Mouse (Mus musculus) midbrain, embryonic 13.5 days (tissue): ENCODE measurements around the gene Rps18. TPM values are rescaled to one million over a fixed set of nuclear protein-coding genes. Genes with fewer than 3 reads are reported as not detected.
A peak's percentile ranks its signal among the peaks of the same experiment; 100 is the strongest.

Experiments
- ATAC-seq: fragments of 200-750 bp; cut with Nextera tagmentation; 2 replicates; pipeline ENCODE4 v1.8.0; 2017; ENCODE audit warnings: mild to moderate bottlenecking, moderate TSS enrichment, moderate library complexity
- H3K27ac ChIP-seq: fragments of 300-500 bp; sonication (generic); 2 replicates; pipeline ENCODE4 v1.5.1; 2015; ENCODE audit warnings: inconsistent platforms, mild to moderate bottlenecking, moderate library complexity
- H3K27me3 ChIP-seq: fragments of 300-500 bp; sonication (generic); 2 replicates; pipeline ENCODE4 v1.6.1; 2015; ENCODE audit warnings: mild to moderate bottlenecking, inconsistent platforms
- H3K36me3 ChIP-seq: fragments of 300-500 bp; sonication (generic); 2 replicates; pipeline ENCODE4 v1.6.1; 2015; ENCODE audit warnings: mild to moderate bottlenecking, inconsistent platforms
- H3K4me1 ChIP-seq: fragments of 300-500 bp; sonication (generic); replicated peaks from 2 replicates; pipeline ENCODE4 v1.6.1; 2015; ENCODE audit warnings: inconsistent platforms
- H3K4me2 ChIP-seq: fragments of 300-500 bp; sonication (generic); replicated peaks from 2 replicates; pipeline ENCODE4 v1.6.1; 2015; ENCODE audit warnings: moderate library complexity, mild to moderate bottlenecking, inconsistent platforms
- H3K4me3 ChIP-seq: fragments of 300-500 bp; sonication (generic); replicated peaks from 2 replicates; pipeline ENCODE4 v1.5.1; 2015; ENCODE audit warnings: mild to moderate bottlenecking, inconsistent platforms
- H3K9ac ChIP-seq: fragments of 300-500 bp; sonication (generic); replicated peaks from 2 replicates; pipeline ENCODE4 v1.6.1; 2015; ENCODE audit warnings: mild to moderate bottlenecking, inconsistent platforms
- H3K9me3 ChIP-seq: fragments of 300-500 bp; sonication (generic); 2 replicates; pipeline ENCODE4 v1.6.1; 2016; ENCODE audit warnings: mild to moderate bottlenecking, inconsistent platforms
- WGBS: fragments of 180-500 bp; shearing (Covaris S2); methylation state at CpG from one replicate; pipeline ENCODE4 v1.1.7; 2015; 5-methylcytosine and 5-hydroxymethylcytosine counted together
- polyA plus RNA-seq: library from polyadenylated mRNA; unstranded; fragments of >200 nt; fragmentation: Nextera tagmentation; extraction: Ambion mirVana; gene quantifications from 2 replicates; pipeline ENCODE4 v1.2.1, GENCODE M21; 2015

Rps18 gene
- polyA plus RNA-seq, 1 experiment from 2014 or later = 949 TPM

- WGBS = 86% methylated on average over 11 of the region's 11 CpGs
- peaks cover 60% of the 10 kb centered on the region for H3K36me3 ChIP-seq
- peaks cover 26% of the 10 kb centered on the region for H3K4me1 ChIP-seq
- H3K4me3 ChIP-seq = peak overlapping the region; percentile 88; the same call in 1 of the 2 replicates
- peak overlapping the region; percentile 99 for H3K4me2 ChIP-seq
- H3K27me3 ChIP-seq = no peaks in the 10 kb centered on the region
- H3K9ac ChIP-seq = 0 out of 2 replicates have a peak overlapping the region, but pooled peaks have one; percentile 85
- ATAC-seq = no peak
- H3K9me3 ChIP-seq = no peaks in the 10 kb centered on the region
- H3K27ac ChIP-seq = no peak overlapping the region
These were observed 17.0 kb downstream of the Rps18 start for GRCm38 (mm10) chr17:33938783-33939182.

- no peak overlapping the region for H3K9ac ChIP-seq
- no peaks in the 10 kb centered on the region for H3K9me3 ChIP-seq
- H3K27ac ChIP-seq = no peak overlapping the region
- 83% methylated on average over 15 of the region's 15 CpGs for WGBS
- no peak overlapping the region for H3K4me3 ChIP-seq
- peaks cover 65% of the 10 kb centered on the region for H3K36me3 ChIP-seq
- H3K4me1 ChIP-seq = peaks cover 23% of the 10 kb centered on the region
- H3K27me3 ChIP-seq = no peaks in the 10 kb centered on the region
- no peak overlapping the region for H3K4me2 ChIP-seq
- ATAC-seq = no peak
These were observed 18.8 kb downstream of the Rps18 start for GRCm38 (mm10) chr17:33936993-33937392.

GRCm38 (mm10) chr17:33935422-33936055 is 20.3 kb downstream of the Rps18 start:
- H3K27ac ChIP-seq = no peak overlapping the region
- H3K9me3 ChIP-seq = no peaks in the 10 kb centered on the region
- peaks cover 22% of the 10 kb centered on the region for H3K4me1 ChIP-seq
- H3K27me3 ChIP-seq = no peaks in the 10 kb centered on the region
- 89% methylated on average over 21 of the region's 21 CpGs for WGBS
- no peak for ATAC-seq
- H3K4me2 ChIP-seq = no peak overlapping the region
- no peak overlapping the region for H3K9ac ChIP-seq
- peaks cover 64% of the 10 kb centered on the region for H3K36me3 ChIP-seq
- H3K4me3 ChIP-seq = no peak overlapping the region

- H3K36me3 ChIP-seq = peaks cover 55% of the 10 kb centered on the region
- no peak overlapping the region; the same call in 1 of the 2 replicates for H3K9ac ChIP-seq
- H3K27me3 ChIP-seq = no peaks in the 10 kb centered on the region
- H3K4me3 ChIP-seq = no peak overlapping the region
- no peaks in the 10 kb centered on the region for H3K9me3 ChIP-seq
- H3K27ac ChIP-seq = no peak overlapping the region
- ATAC-seq = no peak
- no peak overlapping the region for H3K4me2 ChIP-seq
- H3K4me1 ChIP-seq = peaks cover 25% of the 10 kb centered on the region
- WGBS = 97% methylated on average over 15 of the region's 15 CpGs
These were observed 22.8 kb downstream of the Rps18 start for GRCm38 (mm10) chr17:33932970-33933369.

- Histone ChIP-seq H3K4me3 (no peak overlapping the region), H3K9ac (no peak overlapping the region), H3K36me3 (peaks cover 56% of the 10 kb centered on the region), H3K9me3 (no peaks in the 10 kb centered on the region), H3K4me1 (peaks cover 28% of the 10 kb centered on the region), H3K27ac (no peak overlapping the region), H3K27me3 (no peaks in the 10 kb centered on the region), H3K4me2 (no peak overlapping the region)
- no peak for ATAC-seq
- WGBS = 83% methylated on average over 14 of the region's 14 CpGs
These were observed 23.4 kb downstream of the Rps18 start for GRCm38 (mm10) chr17:33932448-33932847.

- Histone ChIP-seq H3K9ac (no peak overlapping the region), H3K4me3 (no peak overlapping the region), H3K27me3 (no peaks in the 10 kb centered on the region), H3K4me1 (peaks cover 28% of the 10 kb centered on the region), H3K36me3 (peaks cover 53% of the 10 kb centered on the region), H3K27ac (no peak overlapping the region), H3K4me2 (no peak overlapping the region), H3K9me3 (no peaks in the 10 kb centered on the region)
- 90% methylated on average over 11 of the region's 11 CpGs for WGBS
- ATAC-seq = no peak
These were observed 23.9 kb downstream of the Rps18 start for GRCm38 (mm10) chr17:33931947-33932346.

GRCm38 (mm10) chr17:33931159-33931866 is 24.5 kb downstream of the Rps18 start:
- H3K27ac ChIP-seq = no peak overlapping the region

GRCm38 (mm10) chr17:33930280-33931158 is 25.3 kb downstream of the Rps18 start:
- H3K27me3 ChIP-seq = no peaks in the 10 kb centered on the region
- ATAC-seq = peak; percentile 8; the same call in 1 of the 2 replicates
- WGBS = under 1% methylated on average over 45 of the region's 45 CpGs
- H3K36me3 ChIP-seq = peaks cover 52% of the 10 kb centered on the region
- peak overlapping the region; percentile 94 for H3K4me3 ChIP-seq
- H3K27ac ChIP-seq = peak overlapping the region; percentile 96
- H3K4me1 ChIP-seq = peaks cover 28% of the 10 kb centered on the region
- H3K4me2 ChIP-seq = peak overlapping the region; percentile 100
- no peaks in the 10 kb centered on the region for H3K9me3 ChIP-seq
- H3K9ac ChIP-seq = peak overlapping the region; percentile 95

More at GRCm38 (mm10) chr17:33931159-33931866, 24.5 kb downstream of the Rps18 start:
- Histone ChIP-seq H3K4me2 (peak overlapping the region; percentile 100), H3K36me3 (peaks cover 52% of the 10 kb centered on the region), H3K27me3 (no peaks in the 10 kb centered on the region), H3K9me3 (no peaks in the 10 kb centered on the region), H3K4me1 (peaks cover 28% of the 10 kb centered on the region), H3K9ac (peak overlapping the region; percentile 95), H3K4me3 (peak overlapping the region; percentile 94)
- no peak for ATAC-seq
- WGBS = 36% methylated on average over 18 of the region's 18 CpGs

GRCm38 (mm10) chr17:33929371-33930279 is 26.2 kb downstream of the Rps18 start, which contains the start of gene Rgl2:
Gene Rgl2, plus strand, starts transcription at chr17:33929543.
- WGBS = under 1% methylated on average over 76 of the region's 80 CpGs
- peak; percentile 89 for ATAC-seq
- H3K9ac ChIP-seq = peak within 1 kb of the TSS; percentile 95

GRCm38 (mm10) chr17:33928251-33928947 is 27.4 kb downstream of the Rps18 start:
- H3K36me3 ChIP-seq = peaks cover 40% of the 10 kb centered on the region
- H3K27ac ChIP-seq = no peak overlapping the region
- H3K27me3 ChIP-seq = no peaks in the 10 kb centered on the region
- no peaks in the 10 kb centered on the region for H3K9me3 ChIP-seq
- peak overlapping the region; percentile 94 for H3K4me3 ChIP-seq
- H3K9ac ChIP-seq = peak overlapping the region; percentile 81
- peaks cover 28% of the 10 kb centered on the region for H3K4me1 ChIP-seq
- ATAC-seq = no peak
- H3K4me2 ChIP-seq = peak overlapping the region; percentile 100
- 60% methylated on average over 21 of the region's 21 CpGs for WGBS

More at GRCm38 (mm10) chr17:33929371-33930279, 26.2 kb downstream of the Rps18 start, which contains the start of gene Rgl2:
- peaks cover 28% of the 10 kb centered on the region for H3K4me1 ChIP-seq
- H3K36me3 ChIP-seq = peaks cover 52% of the 10 kb centered on the region
- no peaks in the 10 kb centered on the region for H3K27me3 ChIP-seq
- peak within 1 kb of the TSS; percentile 94 for H3K4me3 ChIP-seq
- peak within 1 kb of the TSS; percentile 96 for H3K27ac ChIP-seq
- H3K4me2 ChIP-seq = peak within 1 kb of the TSS; percentile 100
- no peaks in the 10 kb centered on the region for H3K9me3 ChIP-seq
